Mouse (Mus musculus) spleen, adult 2 months (tissue): ENCODE data around the gene Stat6. TPM values are rescaled to one million over a fixed set of nuclear protein-coding genes. Genes with fewer than 3 reads are reported as not detected.

Experiments used
- DNase-seq, 2 experiments: peaks; one replicate each; pipeline versions ENCODE4 v3.0.0 to v3.0.0-alpha.2; 2012 to 2021; ENCODE audit warnings: low spot score in 2 of 2, low read depth in 1 of 2
- H3K27ac ChIP-seq: fragments of 200-500 bp; 2 replicates; pipeline ENCODE4 v1.5.1; 2012; ENCODE audit warnings: low read length, inconsistent platforms; ENCODE audit not compliant: insufficient read depth
- H3K27me3 ChIP-seq: fragments of 200-500 bp; 2 replicates; pipeline ENCODE4 v1.6.1; 2012; ENCODE audit warnings: mild to moderate bottlenecking, moderate library complexity, low read length, inconsistent platforms; ENCODE audit not compliant: control insufficient read depth, insufficient read depth
- H3K36me3 ChIP-seq: fragments of 200-500 bp; 2 replicates; pipeline ENCODE4 v1.6.1; 2012; ENCODE audit warnings: mild to moderate bottlenecking, low read length, inconsistent platforms; ENCODE audit not compliant: control insufficient read depth, insufficient read depth
- H3K4me1 ChIP-seq: fragments of 200-500 bp; 2 replicates; pipeline ENCODE4 v1.6.1; 2011; ENCODE audit warnings: inconsistent platforms; ENCODE audit not compliant: control insufficient read depth, insufficient read depth, insufficient read length
- H3K4me3 ChIP-seq: fragments of 200-500 bp; 2 replicates; pipeline ENCODE4 v1.5.1; 2011; ENCODE audit warnings: mild to moderate bottlenecking, inconsistent platforms; ENCODE audit not compliant: insufficient read depth, insufficient read length; ENCODE audit errors: extremely low read depth
- CTCF ChIP-seq: fragments of 200-500 bp; IDR thresholded peaks from 2 replicates; pipeline ENCODE4 v1.5.1; 2011; ENCODE audit warnings: mild to moderate bottlenecking, inconsistent platforms; ENCODE audit not compliant: insufficient read depth, insufficient read length, insufficient replicate concordance; ENCODE audit errors: extremely low read depth
- POLR2A ChIP-seq: fragments of 200-500 bp; IDR thresholded peaks from 2 replicates; pipeline ENCODE4 v1.6.1; 2011; ENCODE audit warnings: low read depth, low read length, inconsistent platforms
- WGBS: fragments of 180-500 bp; shearing (Covaris S2); methylation state at CpG from one replicate; pipeline ENCODE4 v1.1.7; 2018; 5-methylcytosine and 5-hydroxymethylcytosine counted together
- polyA plus RNA-seq: library from polyadenylated mRNA; depleted of rRNA; stranded (reverse); fragments of >200 nt; gene quantifications from 2 replicates; pipeline ENCODE4 v1.2.3, GENCODE M21; 2012

The Stat6 gene
- polyA plus RNA-seq, 1 experiment: 126 TPM

DNA sequence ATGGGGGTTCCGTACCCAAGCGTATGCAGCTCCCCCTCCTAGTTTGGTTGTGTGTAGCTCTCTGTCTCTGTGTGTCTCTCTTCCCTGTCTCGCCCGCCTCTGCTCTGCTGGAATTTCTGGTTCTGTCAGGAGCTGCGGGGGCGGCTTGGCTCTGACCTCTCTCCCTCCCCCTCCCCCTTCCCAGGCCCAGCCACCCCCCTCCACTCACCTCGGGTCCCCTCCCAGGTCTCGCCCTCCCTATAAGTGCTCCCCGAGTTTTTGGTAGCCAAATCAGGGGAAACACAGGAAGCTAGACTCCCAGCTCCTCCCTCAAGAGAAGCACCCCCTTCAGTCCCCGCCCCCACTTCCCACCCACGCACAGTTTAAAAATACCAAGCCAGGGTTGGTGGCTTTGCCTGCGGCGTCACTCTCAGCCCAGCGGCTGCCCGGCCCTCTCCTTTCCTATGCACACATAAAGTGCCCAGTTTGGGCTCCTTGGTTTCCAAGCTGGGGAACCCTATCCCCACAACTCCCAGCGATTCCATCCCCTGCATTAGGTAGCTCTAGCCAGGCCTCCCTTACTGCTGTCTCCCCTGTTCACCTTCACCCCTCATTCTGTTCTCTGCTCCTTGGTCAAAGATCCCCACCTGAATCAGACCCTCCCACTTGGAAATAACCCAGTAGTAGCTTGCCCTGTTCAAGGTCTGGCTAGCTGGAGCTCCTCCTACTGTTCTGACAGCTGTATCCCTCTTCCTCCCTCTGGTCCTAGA lies 19.3 kb downstream of the Stat6 start:
- TF ChIP-seq POLR2A (no peak), CTCF (no peak)
- Histone ChIP-seq H3K36me3 (peaks cover 36% of the 10 kb centered on the region), H3K27ac (peak overlapping the region; percentile 89), H3K4me1 (peaks cover 24% of the 10 kb centered on the region), H3K27me3 (no peaks in the 10 kb centered on the region), H3K4me3 (peak overlapping the region; percentile 24; the same call in 1 of the 2 replicates)
- peak; percentile 52 to 54 for DNase-seq
- WGBS: 10% methylated on average over 15 of the region's 16 CpGs

DNA sequence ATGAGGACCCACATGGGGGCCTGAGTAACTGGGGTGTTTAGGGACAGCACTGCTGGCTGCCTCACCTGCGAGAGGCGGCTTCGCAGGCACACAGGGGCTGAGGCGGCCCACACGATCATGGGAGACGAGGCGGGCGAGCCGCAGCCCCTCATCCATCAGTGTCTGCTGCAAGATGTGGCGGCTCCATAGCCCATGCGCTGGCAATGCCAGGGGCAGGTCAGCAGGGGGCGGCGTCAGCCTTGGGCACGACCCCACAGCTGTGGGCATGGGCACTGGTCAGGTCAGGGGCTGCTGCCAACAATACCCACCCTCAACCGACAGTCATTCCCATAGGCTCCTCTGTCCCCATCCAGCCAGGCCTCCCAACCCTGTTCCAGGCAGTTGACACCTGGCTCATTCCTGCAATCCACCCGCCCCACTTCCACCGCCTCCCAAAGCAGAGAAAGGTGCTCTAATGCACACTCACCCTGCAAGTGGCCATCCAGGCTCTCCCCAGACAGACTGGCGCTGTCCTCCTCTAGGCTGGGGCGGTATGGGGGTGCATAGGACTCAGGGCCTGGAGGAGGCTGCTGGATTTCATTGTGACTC lies 20.0 kb downstream of the Stat6 start:
- 71% methylated on average over 19 of the region's 19 CpGs for WGBS

DNA sequence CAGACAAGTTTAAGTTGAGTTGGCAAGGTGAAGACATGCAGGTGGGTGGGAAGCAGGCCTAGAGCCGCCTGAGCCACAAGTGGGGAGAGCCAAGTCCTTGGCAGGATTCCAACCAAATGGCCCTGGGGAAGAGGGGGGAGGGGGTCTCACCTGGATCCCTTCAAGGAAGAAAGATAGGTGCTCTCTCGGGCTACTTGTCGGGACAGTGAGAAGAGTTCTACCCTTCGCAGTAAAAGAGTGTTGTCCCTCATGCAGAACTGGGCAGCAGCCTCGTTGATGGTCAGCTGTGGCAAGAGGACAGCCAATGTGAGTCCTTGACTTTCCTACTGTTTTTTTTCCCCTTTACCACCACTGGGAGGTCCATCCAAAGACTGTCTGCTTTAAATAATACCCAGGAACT lies 20.8 kb downstream of the Stat6 start:
- H3K27ac ChIP-seq: no peak overlapping the region
- TF ChIP-seq CTCF (no peak), POLR2A (no peak)
- peaks cover 27% of the 10 kb centered on the region for H3K36me3 ChIP-seq
- H3K4me1 ChIP-seq: peaks cover 24% of the 10 kb centered on the region
- WGBS: 81% methylated on average over 5 of the region's 5 CpGs
- no peak for DNase-seq
- no peaks in the 10 kb centered on the region for H3K27me3 ChIP-seq
- no peak overlapping the region for H3K4me3 ChIP-seq

More for the DNA sequence above, 20.0 kb downstream of the Stat6 start:
- Histone ChIP-seq H3K27ac (peak overlapping the region; percentile 89), H3K4me1 (peaks cover 24% of the 10 kb centered on the region), H3K4me3 (no peak overlapping the region), H3K36me3 (peaks cover 32% of the 10 kb centered on the region), H3K27me3 (no peaks in the 10 kb centered on the region)
- DNase-seq: peak in 1 of 2 experiments; percentile 63
- TF ChIP-seq POLR2A (no peak), CTCF (peak; percentile 46; the same call in 1 of the 2 replicates)

DNA sequence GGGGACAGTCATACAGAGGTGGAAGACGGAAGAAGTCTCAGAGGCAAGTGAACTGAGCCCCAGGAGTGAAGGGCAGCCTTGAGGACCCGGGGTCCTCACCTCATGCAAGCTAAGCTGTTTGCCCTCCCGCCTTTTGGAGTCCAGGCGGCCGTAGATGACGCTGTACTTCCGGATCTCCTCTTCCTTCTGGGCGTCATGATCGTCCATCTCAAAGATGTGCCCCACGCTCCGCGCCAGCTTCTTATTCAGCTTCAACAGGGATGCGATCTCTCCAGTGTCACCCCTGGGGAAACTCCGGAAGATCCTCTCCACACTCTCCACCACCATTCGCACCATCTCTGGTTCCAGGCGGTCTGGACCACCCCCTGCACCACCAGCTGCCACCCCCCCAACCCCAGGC lies 21.4 kb downstream of the Stat6 start:
- TF ChIP-seq CTCF (no peak), POLR2A (no peak)
- no peaks in the 10 kb centered on the region for H3K27me3 ChIP-seq
- 87% methylated on average over 16 of the region's 16 CpGs for WGBS

DNA sequence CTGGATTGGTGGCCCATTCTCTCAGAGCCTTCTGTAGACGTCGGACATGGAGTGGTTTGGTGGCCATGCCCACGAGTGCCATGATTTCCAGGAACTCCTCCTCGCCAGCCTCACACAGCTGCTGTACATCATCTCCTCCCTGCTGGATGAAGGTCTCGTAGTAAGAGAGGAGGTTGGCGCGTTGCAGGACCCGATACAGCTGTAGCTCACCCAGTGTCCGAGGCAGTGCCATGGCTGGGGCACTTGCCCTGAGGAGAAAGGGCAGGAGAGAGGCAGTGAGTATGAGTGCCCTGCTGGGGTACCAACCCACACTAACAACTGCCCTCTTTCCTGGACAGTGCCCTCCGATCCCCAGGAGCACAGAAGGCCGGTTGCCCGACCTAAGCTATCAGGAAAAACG lies 22.1 kb downstream of the Stat6 start:
- Histone ChIP-seq H3K27ac (no peak overlapping the region), H3K36me3 (peaks cover 20% of the 10 kb centered on the region), H3K27me3 (no peaks in the 10 kb centered on the region), H3K4me3 (0 out of 2 replicates have a peak overlapping the region, but pooled peaks have one; percentile 5), H3K4me1 (peaks cover 36% of the 10 kb centered on the region)
- DNase-seq: no peak
- 80% methylated on average over 13 of the region's 13 CpGs for WGBS
- TF ChIP-seq CTCF: no peak
- TF ChIP-seq POLR2A: no peak

More for the DNA sequence above, 21.4 kb downstream of the Stat6 start:
- H3K27ac ChIP-seq: peak overlapping the region; percentile 41; the same call in 1 of the 2 replicates
- H3K36me3 ChIP-seq: peaks cover 27% of the 10 kb centered on the region
- DNase-seq: no peak
- H3K4me1 ChIP-seq: peaks cover 30% of the 10 kb centered on the region
- H3K4me3 ChIP-seq: no peak overlapping the region

DNA sequence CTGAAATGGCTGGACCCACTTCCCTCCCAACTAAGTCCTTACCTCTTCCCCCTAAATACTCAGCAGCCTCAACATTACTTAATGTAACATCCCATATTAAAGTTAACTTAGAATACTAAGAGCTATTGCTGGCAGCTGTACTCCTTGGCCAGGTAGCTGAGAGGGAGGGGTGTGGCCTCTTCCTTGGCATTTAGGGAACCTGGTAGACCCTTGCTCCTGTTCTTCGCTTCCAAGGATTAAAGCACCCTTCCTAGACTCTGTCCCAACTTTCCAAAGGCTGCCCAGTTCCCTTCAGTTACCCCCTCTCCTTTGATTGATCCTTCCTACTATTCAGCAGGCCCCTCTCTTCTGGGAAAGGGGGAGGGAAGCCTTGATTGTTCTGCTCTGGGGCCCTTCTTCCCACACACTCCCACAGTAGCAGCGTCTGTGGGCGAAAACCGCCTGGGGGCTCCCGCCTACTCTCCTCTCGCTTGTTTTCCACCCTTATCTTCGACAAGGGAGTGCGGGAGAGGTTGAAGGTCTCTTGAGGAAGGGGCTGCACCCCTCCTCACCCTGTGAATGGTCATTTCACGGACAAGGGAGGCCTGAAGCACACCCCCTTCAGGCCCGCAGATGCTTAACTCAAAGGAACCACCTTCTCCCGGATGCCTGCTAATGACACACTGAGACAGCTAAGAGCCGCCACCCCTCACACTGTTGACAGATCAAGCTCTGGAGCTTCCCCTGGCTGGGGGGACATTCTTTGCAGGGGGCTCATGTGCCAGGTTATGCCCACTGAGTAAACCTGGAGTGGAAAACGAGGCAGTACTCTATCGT lies 22.8 kb downstream of the Stat6 start:
- no peak for DNase-seq
- peaks cover 18% of the 10 kb centered on the region for H3K36me3 ChIP-seq
- no peak for TF ChIP-seq POLR2A
- no peak for TF ChIP-seq CTCF
- peak overlapping the region; percentile 95 for H3K27ac ChIP-seq
- 21% methylated on average over 14 of the region's 14 CpGs for WGBS
- H3K4me1 ChIP-seq: peaks cover 36% of the 10 kb centered on the region
- peak overlapping the region; percentile 62 for H3K4me3 ChIP-seq
- no peaks in the 10 kb centered on the region for H3K27me3 ChIP-seq
